Mouse (Mus musculus) retina, postnatal 7 days (tissue): Measurements from ENCODE around the gene Serpinb6a.

Experiments used
- DNase-seq: peaks from one replicate; pipeline ENCODE4 v3.0.0-alpha.2; 2012; ENCODE audit warnings: low read depth, low spot score

Gene Serpinb6a

DNA sequence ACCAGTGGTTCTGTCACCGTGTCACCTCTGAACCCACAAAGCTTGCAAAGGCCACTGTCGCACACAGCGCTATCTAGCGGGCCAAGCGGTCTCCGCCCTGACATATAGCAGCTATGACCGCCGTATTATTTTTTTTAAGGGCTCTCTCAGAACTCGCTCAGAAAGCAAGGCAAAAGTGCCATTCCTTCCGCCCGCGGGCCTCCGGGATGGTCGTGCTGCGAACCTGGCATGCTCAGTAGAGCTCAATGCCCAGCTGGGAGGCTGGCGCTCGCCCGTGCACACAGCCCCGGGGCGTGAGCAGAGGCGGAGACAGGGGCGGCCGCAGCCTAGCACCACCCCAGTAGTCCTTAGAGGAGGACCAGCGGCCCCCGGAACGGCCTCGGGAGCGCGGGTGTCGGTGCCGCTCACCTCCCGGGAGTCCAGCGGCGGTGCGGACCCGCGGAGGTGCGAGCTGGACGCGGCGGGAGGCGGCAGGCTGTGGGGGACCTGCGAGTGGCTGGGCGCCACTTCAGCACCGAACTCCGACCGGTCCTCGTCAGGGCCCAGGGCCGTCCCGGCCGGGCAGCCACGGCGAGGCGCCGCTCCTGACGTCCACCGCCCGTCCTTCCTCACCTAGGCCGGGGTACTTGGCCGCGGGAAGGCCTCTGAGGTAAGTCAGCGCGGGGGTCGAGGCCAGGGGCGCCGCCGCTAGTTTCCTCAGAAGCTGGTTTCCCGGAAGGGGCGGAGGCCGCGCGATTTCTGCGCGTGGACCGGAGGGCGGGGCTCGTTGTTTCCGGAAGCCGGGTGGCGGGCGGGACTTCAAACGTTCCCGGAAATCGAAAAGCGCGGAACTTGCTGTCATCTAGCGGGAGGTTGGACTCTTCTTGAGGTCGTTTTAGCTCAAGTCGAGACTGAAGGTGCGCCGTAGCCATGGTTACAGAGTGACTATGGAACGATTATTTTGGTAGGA is at the start of gene Serpinb6a, which contains the start of gene Ripk1:
Gene Serpinb6a (minus strand): TSS at position 737 of the 949 bp plus-strand sequence.
Gene Ripk1 (plus strand): TSS at position 306 of the 949 bp plus-strand sequence.
- peak; percentile 78 for DNase-seq

DNA sequence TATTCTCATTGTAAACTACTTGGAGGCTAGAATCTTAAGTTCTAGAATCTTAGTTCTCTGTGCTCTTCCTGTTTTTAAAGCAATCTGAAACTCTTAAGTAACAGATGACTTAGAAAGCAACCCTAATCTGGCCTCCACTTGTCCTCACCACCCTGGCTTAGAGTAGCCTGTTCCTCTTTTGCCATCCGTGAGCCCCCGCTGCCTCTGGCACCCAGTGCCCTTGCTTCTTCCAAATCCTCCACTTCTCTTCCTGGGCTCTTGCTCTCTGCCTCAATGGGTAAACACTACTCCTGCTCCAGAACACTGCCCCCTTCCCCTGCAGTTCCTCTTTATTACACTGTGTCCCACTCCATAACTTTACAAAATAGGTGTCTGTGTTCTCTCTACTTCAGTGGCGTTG is 49.1 kb upstream of the Serpinb6a start:
- DNase-seq: no peak

DNA sequence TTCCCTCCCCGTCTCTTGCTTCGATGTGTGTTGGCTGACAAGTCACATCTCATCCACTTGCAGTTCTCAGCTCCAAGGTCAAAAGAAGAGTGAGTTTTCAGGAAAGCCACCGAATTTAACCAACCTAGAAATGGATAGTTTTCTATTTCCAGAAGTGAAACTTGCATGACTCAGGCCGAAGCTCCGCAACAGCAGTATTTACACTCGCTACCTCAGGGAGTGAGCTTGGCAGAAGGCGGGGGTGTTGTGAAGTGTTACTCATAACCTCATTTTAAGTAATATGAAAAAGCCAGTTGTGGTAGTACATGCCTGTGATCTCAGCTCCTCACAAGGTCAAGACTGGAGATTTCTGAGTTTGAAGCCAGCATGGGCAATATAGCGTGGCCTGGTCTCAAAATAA is 47.9 kb upstream of the Serpinb6a start:
- DNase-seq: no peak

DNA sequence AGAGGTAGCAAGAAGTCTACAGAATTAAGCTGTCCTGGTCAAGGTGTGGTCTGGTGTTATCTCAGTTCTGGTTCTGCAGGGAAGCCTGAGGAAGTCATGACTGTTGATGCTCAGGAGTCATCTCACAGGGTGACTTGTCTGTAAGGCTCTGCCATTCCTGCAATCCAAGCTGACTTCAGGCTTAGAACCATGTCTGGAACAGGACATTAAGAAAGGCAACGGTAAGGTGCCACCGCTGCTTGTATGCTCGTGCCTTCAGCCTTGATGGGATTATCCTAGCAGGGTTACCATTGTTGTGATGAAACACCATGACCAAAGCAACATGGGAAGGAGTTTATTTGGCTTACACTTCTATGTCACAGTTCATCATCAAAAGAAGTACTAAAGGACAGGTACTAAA is 44.9 kb upstream of the Serpinb6a start:
- no peak for DNase-seq

DNA sequence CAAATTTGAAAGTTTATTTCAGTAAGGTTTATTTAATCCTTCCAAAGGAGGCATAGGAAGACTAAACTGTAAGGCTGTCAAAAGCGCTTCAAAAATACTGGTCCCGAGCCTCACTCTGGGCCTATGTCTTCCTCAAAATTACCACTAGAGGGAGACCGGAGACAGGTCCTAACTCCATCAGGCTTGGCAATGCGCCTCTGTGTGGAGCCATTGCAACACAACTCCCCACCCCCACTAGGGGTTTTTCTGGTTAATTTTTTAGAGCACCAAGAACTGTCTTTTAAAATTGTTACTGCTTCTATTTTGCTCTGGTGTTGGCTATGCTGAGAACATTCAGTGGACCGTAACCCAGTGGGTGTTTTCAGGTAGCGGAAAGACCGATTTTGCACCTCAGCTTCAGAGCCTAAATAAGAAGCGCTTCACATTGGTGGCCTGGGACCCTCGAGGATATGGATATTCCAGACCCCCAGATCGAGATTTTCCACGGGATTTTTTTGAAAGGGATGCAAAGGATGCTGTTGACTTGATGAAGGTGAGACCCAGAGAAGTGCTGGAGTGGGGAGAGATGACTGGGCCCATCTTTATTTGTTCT is 43.9 kb upstream of the Serpinb6a start:
- DNase-seq: peak; percentile 64

DNA sequence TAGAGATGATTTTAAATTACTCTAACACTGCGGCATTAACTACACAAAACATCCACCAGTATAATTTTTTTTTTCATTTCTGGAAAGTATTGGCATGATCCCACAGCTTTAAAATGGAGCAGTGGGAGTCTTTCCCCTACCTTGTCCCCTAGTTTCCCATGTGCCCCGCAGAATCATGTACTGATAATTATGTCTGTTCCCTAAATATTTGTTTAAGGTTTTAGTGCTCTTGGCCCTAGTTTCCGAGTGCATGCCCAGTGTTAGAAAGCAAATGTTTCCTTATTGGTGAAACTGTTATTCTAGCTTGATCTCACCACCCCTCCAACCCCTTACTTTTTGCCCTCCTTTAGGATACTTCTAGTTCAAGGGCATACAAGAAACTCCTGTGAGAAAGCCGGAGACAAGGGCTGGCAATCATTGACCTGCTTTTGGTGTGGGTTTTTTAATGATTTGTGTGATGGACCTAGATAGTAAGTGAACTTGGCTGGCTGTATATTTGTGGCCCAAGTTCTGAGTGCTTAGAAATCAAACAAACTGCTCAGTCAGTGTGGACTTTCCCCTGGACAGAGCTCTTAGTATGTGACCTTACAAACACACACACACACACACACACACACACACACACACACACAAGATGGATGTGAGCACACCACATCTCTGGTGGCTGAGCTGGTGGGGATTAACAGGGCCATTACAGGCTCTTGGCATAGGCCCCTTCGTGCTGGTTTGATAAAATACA is 43.1 kb upstream of the Serpinb6a start:
- DNase-seq: no peak

DNA sequence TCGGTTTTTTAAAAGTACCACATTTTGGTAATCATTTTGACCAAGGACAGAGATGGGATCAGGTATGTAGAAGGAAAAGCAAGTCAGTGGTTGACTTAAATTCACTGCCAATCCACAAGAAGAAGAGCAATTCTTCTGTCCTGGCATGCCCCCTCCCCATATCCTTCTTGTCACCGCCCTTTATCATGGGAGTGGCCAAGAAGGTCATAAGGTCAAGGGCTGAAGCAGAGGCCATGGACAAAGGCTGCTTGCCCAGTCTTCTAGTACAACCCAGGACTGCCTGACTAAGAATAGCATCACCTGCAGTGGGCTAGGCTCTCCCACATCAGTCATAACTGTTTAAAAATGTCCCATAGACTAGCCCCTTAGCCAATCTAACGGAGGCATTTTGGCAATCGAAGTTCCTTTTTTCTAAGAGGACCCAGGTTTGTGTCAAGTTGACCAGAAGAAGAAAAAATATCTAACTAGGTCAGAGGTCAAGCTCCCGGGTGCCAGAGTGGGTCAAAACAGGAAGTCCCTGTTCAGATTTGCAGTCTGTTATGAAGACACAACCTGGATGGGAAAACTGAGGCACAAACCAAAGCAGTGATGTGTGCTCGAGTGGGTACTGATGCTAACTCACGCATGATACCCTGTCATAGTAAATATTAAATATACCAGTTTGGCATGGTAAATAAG is 41.3 kb upstream of the Serpinb6a start:
- no peak for DNase-seq

DNA sequence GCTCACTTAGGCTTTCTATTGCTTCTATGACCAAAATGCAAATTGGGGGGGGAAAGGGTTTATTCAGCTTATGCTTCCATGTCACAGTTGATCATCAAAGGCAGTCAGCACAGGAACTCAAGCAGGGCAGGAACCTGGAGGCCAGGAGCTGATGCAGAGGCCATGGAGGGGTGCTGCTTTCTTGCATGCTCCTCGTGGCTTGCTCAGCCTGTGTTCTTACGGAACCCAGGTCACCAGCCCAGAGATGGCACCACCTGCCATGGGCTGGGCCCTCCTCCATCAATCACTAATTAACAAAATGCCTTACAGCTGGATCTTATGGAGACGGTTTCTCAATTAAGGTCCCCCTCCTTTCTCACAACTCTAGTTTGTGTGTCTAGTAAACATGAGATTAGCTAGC is 37.5 kb upstream of the Serpinb6a start:
- no peak for DNase-seq

DNA sequence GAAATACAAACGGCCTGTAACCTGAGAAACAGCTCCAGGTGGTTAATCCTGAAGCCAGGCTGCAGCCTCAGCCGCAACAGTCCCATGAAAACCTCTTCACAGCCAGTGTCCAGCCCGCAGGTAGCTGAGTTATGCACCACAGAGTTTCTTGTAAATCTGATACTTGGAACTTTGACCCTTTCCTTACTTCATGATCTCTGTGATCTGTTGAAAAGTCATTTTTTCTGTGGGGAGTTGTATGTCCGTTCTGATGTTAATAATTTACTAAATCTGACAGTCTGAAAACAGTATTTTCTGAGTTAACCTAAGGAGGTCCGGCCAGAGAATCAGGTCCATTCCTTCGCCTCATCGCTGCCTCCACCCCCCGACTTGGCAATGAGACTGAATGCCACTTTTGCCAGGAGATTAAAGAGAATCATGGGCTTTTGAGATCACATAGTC is 36.3 kb upstream of the Serpinb6a start:
- DNase-seq: no peak

DNA sequence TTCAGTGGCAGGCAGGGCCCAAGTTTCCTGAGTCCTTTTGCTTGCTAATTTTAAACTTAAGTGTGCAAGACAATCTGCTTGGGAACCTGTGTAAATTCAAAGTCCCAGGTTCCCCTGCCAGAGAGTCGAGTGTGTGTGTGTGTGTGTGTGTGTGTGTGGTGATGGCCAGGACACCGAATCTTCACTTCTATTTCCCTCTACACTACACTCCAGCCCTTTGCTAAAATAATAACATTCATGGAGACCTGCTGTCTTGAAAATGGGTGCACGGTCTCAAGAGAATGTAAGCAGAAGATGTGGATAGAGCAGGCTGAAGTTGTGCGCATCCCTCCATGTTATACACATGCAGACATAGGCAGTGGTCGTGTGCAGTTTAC is 35.5 kb upstream of the Serpinb6a start:
- no peak for DNase-seq

DNA sequence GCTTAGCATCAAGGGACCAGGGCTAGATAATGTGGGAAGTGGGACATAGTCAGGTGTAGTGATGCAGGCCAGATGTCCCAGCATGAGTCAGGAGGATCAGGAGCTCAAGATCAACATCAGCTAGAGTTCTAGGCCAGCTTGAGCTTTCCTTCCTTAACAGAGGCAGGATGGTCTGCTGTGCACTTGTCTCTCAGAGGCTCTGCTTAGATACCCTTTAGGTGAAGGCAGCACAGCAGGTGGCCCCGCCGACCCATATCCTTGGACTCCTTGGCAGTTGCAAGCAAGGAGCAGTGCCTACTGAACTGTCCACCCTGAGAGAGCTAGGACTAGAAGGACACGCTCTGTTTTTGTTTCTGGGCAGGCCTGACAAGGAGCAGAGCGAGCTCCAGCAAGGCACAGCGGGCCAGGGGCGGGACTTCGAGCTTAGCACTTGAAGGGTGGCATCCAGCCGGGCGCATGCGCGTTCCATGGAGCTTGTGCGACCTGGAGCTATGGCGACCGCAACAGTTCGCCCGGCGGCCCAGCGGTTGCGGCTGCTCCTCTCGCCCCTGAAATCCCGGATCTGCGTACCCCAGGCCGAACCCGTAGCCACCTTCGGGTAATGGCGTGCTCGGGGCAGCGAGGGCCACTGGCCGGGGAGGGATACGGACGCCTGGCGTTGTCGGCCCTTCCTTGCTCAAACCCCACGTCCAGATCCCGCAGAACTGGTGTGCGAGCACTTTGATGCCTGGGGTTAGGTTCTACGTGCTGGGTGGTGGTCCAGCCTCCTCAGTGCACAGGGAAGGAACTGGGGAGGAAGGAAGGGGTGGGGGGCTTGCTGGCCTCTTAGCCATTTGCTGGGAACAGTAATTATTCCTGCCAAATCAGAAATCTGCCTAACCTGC is 34.8 kb upstream of the Serpinb6a start, which contains the start of gene Bphl:
Gene Bphl (plus strand): TSS at position 426 of the 884 bp plus-strand sequence.
- DNase-seq: peak; percentile 85

DNA sequence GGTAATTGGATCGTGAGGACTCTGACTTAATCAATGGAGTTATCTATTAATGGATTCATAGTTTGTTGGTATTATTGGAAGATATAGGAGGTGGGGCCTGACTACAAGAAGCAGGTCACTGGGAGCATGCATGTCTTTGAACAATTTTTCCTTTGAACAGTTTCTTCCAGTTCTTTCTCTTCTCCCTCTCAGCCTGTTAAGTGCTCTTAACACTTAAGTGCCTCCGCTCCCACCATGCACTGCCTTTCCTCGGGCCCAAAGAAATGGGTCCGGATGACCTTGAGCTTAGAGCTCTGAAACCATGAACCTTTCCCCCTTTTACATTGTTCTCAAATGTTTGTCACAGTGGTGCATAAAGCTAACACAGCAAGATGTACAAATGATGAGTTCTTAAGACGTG is 34.1 kb upstream of the Serpinb6a start:
- no peak for DNase-seq

DNA sequence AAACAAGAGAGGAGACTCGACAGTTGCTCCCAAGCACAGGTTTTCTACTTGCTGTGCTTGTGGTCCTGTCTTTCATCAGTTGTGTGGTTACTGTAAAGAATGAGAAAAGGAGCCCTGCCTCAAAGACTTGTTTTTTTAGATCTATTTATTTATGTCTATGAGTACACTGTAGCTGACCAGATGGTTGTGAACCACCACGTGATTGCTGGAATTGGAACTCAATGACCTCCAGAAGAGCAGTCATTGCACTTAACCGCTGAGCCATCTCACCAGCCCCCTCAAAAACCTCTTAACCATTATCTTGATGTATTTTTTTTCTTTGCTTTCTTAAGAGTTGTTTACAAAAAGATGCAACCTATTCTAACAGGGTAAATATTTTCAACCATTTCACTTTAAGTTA is 32.8 kb upstream of the Serpinb6a start:
- DNase-seq: no peak

DNA sequence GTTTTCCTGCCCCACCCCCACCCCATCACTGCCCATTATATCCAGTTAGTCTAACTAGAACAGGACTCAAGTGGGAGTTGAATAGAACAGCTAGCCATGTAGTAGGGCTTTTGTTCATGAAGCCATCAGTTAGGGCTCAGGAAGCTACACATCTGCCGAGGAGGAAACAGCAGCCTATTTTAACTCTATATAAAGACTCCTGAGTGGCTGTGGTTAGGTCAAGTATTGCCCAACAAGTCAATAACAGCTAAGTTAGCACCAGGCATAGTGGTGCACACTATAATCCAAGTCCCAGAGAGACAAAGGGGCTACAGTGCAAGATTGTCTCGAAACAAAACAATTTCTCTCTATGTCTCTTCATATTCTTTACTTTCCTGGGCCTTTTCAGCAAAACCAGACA is 29.4 kb upstream of the Serpinb6a start:
- no peak for DNase-seq

DNA sequence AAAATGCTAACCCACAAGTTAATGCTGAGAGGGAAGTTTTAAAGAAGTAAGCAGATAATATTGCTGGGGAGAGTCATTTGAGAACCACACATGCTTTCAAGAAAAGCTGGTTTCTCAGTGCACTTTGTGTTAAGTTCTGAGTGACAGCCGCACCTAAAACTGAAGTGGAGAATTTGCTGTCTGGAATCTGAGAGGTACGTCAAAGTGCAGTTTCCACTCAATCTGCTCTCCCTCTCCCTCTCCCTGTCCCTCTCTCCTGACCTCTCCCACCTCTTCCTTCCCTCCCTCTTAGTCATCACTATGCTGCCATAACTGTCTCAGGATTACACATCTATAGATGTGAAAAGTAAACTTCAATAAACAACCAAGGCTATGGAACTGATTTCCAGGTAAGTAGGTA is 19.4 kb upstream of the Serpinb6a start:
- no peak for DNase-seq

DNA sequence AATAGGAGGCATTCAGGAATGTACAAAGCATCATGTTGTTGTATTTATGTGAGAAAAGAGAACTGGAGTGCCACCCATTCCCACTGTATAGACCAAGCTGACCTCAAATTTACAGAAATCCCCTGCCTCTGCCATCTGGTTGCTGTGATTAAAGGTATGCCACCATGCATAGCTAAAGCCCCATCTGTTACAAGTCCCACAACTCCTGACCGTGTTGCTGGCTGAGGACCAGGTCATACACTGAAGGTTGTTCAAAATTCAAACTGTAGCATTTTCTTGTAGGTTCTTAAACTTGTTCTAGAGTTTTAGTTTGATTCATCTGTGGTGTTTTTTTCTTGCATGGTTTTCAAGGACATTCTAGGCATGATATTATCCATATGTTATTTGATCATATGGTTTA is 15.9 kb upstream of the Serpinb6a start:
- DNase-seq: no peak

DNA sequence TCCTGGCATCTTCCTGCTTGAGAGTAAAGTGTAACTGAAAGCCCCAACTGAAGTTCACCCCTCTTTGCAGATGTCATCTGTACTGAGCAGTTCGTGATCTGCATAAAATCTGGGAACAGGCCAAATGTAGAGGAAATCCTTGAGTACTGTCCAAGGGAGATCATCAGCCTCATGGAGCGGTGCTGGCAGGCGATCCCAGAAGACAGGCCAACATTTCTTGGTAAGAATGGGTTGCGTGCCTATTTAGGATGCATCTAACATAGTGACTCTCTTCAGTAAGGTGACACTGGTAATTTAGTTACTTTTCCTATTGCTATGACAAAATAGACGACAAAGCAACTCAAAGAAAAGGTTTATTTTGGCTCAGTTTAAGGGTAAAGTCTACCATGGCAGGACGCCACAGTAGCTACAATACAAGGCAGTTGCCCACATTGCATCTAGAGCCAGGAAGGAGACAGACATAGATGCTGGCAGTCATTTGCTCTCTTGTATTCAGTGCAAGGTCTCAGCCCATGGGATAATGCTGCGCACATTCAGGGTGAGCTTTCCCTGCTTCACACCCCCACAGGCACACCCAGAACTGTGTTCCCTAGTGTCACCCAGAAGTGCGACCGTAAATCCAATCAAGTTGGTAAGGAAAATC is 14.5 kb upstream of the Serpinb6a start:
- no peak for DNase-seq

DNA sequence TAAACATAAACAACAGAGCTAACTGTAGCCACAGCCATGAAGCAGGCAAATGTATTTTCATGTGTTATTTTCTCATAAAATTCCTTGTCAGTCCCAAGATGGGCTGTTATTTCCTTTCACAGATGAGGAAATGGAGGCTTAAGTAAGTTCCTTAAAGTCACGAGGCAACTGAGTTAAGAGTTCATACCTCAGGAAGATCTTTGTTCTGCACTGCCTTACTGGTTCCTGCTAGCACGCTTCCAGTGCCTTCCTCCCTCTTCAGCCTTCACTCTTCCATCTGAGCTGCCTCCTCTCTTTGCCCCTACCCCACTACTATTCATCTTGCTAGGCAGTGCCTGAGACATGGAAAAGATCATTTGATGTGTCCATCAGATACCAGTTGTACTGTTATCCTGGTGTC is 4.6 kb upstream of the Serpinb6a start:
- no peak for DNase-seq

DNA sequence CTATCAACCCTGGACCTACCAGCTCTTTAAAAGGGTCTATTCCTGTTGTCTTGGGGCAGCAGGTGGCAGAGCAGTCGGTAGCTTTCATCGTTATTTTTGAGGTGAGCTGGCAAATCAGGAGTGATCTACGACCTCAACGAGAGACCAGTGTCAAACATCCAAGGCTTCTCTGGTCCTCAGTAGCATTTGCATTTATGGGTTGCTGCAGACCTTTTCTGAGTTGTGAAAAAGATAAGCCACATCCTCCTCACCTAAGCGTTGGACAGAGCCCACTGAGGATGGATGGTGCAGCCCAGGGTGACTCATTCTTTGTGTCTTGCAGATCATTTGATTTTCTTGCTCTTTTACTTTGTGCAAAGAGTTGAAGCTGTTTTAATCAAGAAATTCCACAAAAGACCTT is 464 bp upstream of the Serpinb6a start:
- no peak for DNase-seq

DNA sequence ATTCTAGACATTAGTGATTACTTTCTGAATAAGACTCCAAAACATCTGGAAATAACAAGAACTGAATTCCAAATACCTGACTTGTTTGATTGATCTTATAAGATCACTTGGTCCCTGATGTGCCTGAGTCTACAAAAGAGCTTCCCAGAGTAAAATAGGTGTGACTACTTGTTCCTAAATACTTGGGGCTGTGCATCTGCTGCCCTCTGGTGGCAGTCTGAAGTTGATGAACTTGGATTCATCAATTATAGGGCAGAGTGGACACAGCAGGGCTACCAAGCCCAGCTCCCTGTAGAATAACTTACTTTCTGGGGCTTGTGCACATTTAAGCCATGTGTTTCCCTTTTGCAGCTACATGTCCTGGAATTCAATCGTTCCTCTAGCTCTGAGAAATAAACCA is 7.4 kb downstream of the Serpinb6a start:
- DNase-seq: peak; percentile 54
